Mouse (Mus musculus): ENCODE measurements around the gene Ip6k2. TPM values are rescaled to one million over a fixed set of nuclear protein-coding genes. Genes with fewer than 3 reads are reported as not detected.

Gene Ip6k2
- polyA plus RNA-seq, 1 experiment: 16.2 TPM

DNA sequence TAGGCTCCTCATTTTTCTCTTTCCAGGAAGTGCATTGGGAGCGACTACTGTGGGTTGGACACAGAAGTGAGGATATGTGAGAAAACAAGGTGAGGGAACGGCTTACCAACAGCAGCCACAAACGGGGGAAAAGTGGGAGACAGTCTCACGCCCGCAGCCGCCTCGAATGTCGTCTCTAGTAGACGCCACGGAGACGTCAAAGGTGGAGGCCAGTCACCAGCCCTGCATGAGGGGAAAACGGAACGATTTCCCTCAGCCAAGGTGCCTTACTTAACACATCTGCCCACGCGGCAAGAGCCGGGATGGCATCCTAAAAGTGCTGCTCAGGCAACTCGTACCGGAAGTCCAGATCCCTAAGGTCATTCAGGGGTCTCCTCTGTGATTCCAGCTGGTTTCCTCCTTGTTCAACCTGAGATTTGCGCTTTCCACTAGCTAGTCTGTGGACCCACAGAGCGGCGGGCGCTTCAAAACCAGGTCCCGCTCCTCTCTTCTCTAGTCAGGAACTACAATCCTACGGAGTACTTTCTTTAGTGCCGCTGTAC lies 40.6 kb downstream of the Ip6k2 start:
- no peaks in the 10 kb centered on the region for H3K4me1 ChIP-seq (ENCODE audit: control insufficient read depth, insufficient read depth, insufficient read length, low read length)
- no peak overlapping the region for H3K27ac ChIP-seq (replicated peaks; ENCODE audit: low read depth, low read length)
- H3K4me3 ChIP-seq (ENCODE audit: insufficient read depth, low read depth, low read length): no peak overlapping the region

DNA sequence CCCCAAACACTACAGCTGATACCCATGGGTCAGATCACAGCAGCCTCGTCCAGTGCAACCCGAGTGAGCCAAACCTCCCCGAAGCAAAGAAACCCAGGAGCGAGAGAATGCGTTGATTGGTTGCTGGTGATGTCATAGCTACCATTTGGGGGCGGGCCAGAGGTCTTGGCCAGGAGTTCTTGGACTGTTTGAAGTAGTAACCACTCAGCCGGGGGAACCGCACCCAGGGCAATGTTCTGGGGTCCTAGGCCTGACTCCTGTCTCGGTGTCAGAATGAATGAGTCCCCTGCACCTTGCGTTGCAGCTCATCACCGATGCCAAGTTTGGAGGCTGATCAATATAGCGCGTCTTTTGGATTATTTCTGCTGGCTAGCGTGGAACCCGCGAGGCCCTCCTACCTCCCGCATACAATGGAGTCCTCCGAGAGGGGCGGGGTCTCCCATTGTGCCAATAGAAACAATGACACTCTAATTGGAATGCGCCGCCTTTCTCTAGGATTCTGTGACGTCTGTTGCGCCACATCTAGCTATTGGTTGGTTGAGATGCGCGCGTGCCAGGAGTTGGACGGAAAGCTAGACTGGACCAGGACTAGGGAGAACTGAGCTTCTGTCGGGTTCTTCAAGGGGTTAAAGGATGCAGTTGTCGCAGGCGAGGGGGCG lies 41.3 kb downstream of the Ip6k2 start:
- Histone ChIP-seq H3K27ac (replicated peaks; ENCODE audit: low read depth, low read length) (no peak overlapping the region), H3K4me1 (ENCODE audit: control insufficient read depth, insufficient read depth, insufficient read length, low read length) (no peaks in the 10 kb centered on the region), H3K4me3 (ENCODE audit: insufficient read depth, low read depth, low read length) (no peak overlapping the region)

DNA sequence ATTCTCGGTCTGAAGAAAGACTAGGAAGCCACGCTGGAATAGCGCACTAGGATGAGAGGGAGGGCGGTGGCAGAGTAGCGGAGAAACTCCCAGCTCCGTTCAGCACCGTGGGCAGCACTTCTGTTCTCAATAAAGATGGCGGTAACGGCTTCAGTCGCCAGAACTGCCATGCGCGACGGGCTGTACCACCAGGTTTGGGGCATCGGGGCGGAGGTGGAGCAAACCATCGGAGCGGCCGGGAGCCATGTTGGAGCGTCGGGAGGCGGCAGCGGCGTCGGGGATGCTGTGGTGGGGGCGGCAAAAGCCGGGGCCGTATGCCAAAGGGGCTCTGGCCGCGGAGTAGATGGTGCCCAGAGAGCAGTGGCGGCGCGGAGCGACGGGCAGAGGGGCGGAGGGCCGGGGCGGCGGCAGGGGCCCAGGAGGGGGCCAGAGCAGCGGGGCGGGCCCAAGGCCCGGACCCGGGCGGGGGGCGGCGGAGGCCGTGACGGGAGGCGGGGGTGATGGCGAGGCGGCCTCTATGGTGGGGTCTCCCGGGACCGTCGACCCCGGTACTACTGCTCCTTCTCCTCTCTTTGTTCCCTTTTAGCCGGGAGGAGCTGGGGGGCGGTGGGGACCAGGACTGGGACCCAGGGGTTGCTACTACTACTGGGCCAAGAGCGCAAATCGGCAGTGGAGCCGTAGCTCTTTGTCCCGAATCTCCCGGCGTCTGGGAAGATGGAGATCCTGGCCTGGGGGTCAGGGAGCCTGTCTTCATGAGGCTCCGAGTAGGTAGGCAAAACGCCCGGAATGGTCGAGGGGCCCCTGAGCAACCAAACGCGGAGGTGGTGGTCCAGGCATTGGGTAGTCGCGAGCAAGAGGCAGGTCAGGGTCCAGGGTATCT lies 42.5 kb downstream of the Ip6k2 start, which contains the start of gene Celsr3:
Gene Celsr3 (plus strand): TSS at position 501 of the 880 bp plus-strand sequence.
- H3K4me1 ChIP-seq (ENCODE audit: control insufficient read depth, insufficient read depth, insufficient read length, low read length): no peaks in the 10 kb centered on the region
- peak within 1 kb of the TSS; percentile 31 for H3K4me3 ChIP-seq (ENCODE audit: insufficient read depth, low read depth, low read length)
- H3K27ac ChIP-seq (replicated peaks; ENCODE audit: low read depth, low read length): no peak within 1 kb of the TSS

DNA sequence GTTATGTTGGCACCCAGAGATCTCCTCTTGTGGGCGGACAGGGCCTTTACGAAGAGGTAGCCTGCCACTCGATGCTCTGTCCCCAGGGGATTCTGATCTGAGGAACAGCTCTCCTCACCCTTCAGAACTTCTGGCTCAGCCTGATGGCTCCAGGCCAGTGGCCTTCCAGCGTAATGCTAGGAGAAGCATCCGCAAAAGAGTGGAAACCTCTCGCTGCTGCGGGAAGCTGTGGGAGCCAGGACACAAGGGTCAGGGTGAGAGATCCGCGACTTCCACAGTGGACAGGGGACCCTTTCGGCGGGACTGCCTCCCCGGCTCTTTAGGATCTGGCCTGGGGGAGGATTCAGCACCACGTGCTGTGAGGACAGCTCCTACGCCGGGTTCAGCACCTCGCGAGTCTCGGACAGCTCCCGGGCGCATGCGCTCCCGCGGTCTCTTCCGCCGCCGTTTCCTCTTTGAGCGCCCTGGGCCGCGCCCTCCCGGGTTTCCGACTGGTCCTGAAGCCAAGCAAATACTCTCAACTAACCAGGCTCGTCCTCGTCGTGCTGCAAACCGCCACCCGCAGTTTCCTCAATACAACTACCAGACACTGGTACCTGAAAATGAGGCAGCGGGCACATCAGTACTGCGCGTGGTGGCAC lies 43.2 kb downstream of the Ip6k2 start:
- Histone ChIP-seq H3K4me3 (ENCODE audit: insufficient read depth, low read depth, low read length) (peak overlapping the region; percentile 31), H3K4me1 (ENCODE audit: control insufficient read depth, insufficient read depth, insufficient read length, low read length) (peaks cover 4% of the 10 kb centered on the region; the same call in 1 of the 2 replicates), H3K27ac (replicated peaks; ENCODE audit: low read depth, low read length) (no peak overlapping the region)

DNA sequence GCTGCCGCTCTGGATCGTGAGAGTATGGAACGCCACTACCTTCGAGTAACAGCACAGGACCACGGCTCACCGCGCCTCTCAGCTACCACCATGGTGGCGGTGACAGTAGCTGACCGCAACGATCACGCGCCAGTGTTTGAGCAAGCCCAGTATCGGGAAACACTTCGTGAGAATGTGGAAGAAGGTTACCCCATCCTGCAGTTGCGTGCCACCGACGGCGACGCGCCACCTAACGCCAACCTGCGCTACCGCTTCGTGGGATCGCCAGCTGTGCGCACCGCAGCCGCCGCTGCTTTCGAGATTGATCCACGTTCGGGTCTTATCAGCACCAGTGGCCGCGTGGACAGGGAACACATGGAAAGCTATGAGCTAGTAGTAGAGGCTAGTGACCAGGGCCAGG lies 43.9 kb downstream of the Ip6k2 start:
- H3K4me3 ChIP-seq (ENCODE audit: insufficient read depth, low read depth, low read length): no peak overlapping the region
- H3K4me1 ChIP-seq (ENCODE audit: control insufficient read depth, insufficient read depth, insufficient read length, low read length): peaks cover 5% of the 10 kb centered on the region; the same call in 1 of the 2 replicates
- no peak overlapping the region for H3K27ac ChIP-seq (replicated peaks; ENCODE audit: low read depth, low read length)

DNA sequence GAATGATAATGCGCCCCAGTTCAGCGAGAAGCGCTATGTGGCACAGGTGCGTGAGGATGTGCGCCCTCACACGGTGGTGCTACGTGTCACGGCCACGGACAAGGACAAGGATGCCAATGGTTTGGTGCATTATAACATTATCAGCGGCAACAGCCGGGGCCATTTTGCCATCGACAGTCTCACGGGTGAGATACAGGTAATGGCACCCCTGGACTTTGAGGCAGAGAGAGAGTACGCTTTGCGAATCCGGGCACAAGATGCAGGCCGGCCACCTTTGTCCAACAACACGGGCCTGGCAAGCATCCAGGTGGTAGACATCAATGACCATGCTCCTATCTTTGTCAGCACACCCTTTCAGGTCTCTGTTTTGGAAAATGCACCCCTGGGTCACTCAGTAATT lies 44.3 kb downstream of the Ip6k2 start:
- H3K27ac ChIP-seq (replicated peaks; ENCODE audit: low read depth, low read length): no peak overlapping the region
- peaks cover 5% of the 10 kb centered on the region; the same call in 1 of the 2 replicates for H3K4me1 ChIP-seq (ENCODE audit: control insufficient read depth, insufficient read depth, insufficient read length, low read length)
- H3K4me3 ChIP-seq (ENCODE audit: insufficient read depth, low read depth, low read length): no peak overlapping the region

DNA sequence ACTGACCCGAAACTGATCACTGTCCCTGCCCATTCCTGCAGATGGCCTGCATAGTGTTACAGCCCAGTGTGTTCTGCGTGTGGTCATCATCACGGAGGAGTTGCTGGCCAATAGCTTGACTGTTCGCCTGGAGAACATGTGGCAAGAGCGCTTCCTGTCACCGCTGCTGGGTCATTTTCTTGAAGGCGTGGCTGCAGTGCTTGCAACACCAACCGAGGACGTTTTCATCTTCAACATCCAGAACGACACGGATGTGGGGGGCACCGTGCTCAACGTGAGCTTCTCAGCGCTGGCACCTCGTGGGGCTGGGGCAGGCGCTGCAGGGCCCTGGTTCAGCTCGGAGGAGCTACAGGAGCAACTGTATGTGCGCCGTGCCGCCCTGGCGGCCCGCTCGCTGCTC lies 48.0 kb downstream of the Ip6k2 start:
- H3K4me1 ChIP-seq (ENCODE audit: control insufficient read depth, insufficient read depth, insufficient read length, low read length): peaks cover 5% of the 10 kb centered on the region; the same call in 1 of the 2 replicates
- peak overlapping the region; percentile 47 for H3K4me3 ChIP-seq (ENCODE audit: insufficient read depth, low read depth, low read length)
- H3K27ac ChIP-seq (replicated peaks; ENCODE audit: low read depth, low read length): no peak overlapping the region

DNA sequence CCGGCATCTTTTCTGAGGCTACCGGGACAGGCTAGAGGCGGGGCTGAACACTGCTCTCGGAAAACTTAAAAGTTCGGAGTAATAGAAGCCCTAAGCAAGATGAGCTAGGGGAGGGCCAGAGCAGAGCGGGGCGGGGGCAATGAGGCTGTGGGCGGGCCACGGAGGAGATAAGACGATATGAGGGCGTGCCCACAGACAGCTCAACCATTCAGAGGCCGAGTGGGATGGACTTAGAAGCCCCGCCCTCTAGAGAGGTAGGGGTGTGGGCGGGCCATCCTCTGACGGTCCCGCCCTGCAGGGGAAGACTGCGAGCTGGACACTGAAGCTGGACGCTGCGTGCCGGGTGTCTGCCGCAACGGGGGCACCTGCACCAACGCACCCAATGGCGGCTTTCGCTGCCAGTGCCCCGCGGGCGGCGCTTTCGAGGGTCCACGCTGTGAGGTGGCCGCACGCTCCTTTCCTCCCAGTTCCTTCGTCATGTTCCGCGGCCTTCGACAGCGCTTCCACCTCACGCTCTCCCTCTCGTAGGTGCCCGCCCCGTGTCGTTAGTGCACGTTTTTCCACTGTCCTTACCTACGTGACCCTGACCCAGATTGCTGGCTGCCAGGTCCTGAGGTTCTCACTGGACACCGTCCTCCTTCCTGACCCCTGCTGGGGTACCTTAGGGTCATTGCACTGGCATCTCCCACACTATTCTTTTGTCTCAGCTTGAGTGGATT lies 49.0 kb downstream of the Ip6k2 start:
- Histone ChIP-seq H3K4me3 (ENCODE audit: insufficient read depth, low read depth, low read length) (peak overlapping the region; percentile 47), H3K27ac (replicated peaks; ENCODE audit: low read depth, low read length) (no peak overlapping the region), H3K4me1 (ENCODE audit: control insufficient read depth, insufficient read depth, insufficient read length, low read length) (peaks cover 5% of the 10 kb centered on the region; the same call in 1 of the 2 replicates)

DNA sequence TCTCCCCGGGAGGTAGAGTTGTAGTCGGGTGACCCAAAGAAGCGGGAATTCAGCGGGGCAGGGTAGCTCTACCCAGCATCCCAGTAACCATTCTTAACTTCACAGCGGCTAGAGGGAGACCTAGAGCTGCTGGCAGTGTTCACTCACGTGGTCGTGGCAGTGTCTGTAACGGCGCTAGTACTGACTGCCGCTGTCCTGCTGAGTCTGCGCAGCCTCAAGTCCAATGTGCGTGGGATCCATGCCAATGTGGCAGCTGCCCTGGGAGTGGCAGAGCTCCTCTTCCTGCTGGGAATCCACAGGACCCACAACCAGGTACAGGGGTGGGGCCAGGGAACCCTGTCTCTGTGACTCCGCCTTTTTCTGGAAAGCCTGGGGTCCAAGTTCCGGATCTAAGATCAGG lies 59.4 kb downstream of the Ip6k2 start:
- Histone ChIP-seq H3K4me3 (ENCODE audit: insufficient read depth, low read depth, low read length) (no peak overlapping the region), H3K4me1 (ENCODE audit: control insufficient read depth, insufficient read depth, insufficient read length, low read length) (peaks cover 9% of the 10 kb centered on the region), H3K27ac (replicated peaks; ENCODE audit: low read depth, low read length) (no peak overlapping the region)

DNA sequence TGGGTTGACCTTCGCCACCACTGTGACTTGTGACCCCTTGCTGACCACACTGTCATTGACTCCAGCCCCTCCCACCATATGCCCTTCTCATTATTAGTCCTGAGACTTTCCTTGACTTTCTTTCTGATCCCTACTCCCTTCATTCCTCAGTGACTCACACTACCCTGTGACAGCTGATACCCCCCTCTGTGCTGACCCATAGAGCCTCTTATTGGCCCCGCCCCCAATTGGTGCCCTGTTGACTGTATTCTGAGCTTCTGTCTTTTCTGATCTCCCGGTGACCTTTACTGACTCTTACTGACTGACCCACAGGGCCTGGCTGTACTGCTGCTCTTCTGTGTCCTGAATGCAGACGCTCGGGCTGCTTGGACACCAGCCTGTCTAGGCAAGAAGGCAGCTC lies 61.8 kb downstream of the Ip6k2 start:
- H3K27ac ChIP-seq (replicated peaks; ENCODE audit: low read depth, low read length): no peak overlapping the region
- H3K4me1 ChIP-seq (ENCODE audit: control insufficient read depth, insufficient read depth, insufficient read length, low read length): peaks cover 20% of the 10 kb centered on the region
- no peak overlapping the region for H3K4me3 ChIP-seq (ENCODE audit: insufficient read depth, low read depth, low read length)

DNA sequence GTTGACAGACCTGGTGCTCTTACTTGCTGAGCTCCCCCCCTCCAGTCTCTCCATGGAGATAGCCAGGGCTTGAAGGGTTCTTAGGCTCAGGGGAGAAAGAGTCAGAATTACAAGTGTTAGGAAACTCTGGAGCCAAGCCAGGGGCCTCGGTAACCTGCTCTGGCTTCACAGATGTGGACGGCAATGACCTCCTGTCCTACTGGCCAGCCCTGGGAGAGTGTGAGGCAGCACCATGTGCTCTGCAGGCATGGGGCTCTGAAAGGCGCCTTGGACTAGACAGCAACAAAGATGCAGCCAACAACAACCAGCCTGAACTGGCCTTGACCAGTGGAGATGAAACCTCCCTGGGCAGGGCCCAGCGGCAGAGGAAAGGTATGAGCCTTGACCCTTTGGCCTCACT lies 63.8 kb downstream of the Ip6k2 start:
- Histone ChIP-seq H3K4me1 (ENCODE audit: control insufficient read depth, insufficient read depth, insufficient read length, low read length) (peaks cover 21% of the 10 kb centered on the region), H3K4me3 (ENCODE audit: insufficient read depth, low read depth, low read length) (no peak overlapping the region), H3K27ac (replicated peaks; ENCODE audit: low read depth, low read length) (no peak overlapping the region)

DNA sequence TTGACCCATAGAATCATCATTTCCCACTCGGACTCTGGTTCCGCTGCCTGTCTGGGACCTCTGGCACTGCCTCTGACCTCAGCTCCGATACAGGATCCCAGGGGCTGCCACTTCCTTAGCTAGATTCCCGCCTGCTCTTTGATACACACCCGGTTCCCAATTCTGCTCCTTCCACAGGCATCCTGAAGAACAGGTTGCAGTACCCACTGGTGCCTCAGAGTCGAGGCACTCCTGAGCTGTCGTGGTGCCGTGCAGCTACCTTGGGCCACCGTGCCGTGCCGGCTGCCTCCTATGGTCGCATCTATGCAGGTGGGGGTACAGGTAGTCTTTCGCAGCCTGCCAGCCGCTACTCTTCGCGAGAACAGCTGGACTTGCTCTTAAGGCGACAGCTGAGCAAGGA lies 64.8 kb downstream of the Ip6k2 start:
- H3K4me3 ChIP-seq (ENCODE audit: insufficient read depth, low read depth, low read length): no peak overlapping the region
- no peak overlapping the region for H3K27ac ChIP-seq (replicated peaks; ENCODE audit: low read depth, low read length)
- H3K4me1 ChIP-seq (ENCODE audit: control insufficient read depth, insufficient read depth, insufficient read length, low read length): peaks cover 24% of the 10 kb centered on the region

DNA sequence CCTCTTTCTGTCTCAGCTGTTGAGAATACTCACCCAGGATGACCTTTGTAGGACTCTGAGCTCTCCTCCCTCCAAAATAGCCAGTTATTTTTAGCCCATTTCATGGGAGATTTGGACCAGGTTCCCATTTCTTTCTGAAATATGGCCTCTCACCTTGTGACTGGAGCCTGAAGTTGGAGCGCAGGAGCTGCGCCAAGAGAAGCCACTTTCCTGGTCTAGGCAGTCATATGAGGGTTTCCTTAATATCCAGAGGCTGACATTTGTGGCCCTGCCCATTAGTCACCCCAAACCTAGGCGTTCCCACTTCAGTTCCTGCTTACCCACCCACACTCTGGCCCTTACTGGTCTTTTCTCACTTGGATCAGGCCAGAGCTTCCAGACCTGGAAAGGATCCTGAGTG lies 69.4 kb downstream of the Ip6k2 start, which contains the start of gene Slc26a6:
Gene Slc26a6 (plus strand): TSS at position 308 of the 400 bp plus-strand sequence.
- Histone ChIP-seq H3K27ac (replicated peaks; ENCODE audit: low read depth, low read length) (peak within 1 kb of the TSS; percentile 98), H3K4me3 (ENCODE audit: insufficient read depth, low read depth, low read length) (peak within 1 kb of the TSS; percentile 72), H3K4me1 (ENCODE audit: control insufficient read depth, insufficient read depth, insufficient read length, low read length) (peaks cover 18% of the 10 kb centered on the region)

DNA sequence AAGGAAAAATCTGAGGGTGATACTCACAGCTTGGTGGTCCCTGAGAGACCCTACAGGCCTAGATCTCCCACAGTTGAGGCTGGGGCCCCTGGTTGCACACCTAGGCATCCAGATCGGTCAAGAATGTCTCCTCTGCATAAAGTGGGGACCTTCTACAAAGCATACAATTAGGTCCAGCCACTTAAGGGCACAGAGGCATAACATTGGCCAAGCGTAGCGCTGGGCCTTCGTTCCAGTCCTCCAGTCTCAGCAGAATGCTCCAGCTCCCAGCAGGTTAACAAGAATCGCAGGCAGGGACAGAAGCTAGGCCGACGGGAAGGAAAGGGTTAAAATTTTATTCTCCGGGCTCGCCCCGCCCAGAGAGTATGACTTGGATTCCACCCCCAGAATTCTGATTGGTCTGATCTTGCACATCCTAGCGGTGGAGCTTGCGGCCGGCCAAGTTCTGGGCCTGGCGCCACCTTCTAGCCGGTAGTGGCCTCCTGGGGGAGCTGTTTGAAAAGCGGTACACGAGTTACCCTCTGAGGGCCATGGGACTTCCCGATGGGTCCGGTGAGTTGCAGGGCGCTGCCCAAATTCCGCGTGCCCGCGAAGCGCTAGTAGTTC lies 70.1 kb downstream of the Ip6k2 start:
- Histone ChIP-seq H3K27ac (replicated peaks; ENCODE audit: low read depth, low read length) (peak overlapping the region; percentile 98), H3K4me3 (ENCODE audit: insufficient read depth, low read depth, low read length) (peak overlapping the region; percentile 72)

More for the DNA sequence above, 70.1 kb downstream of the Ip6k2 start:
- peaks cover 13% of the 10 kb centered on the region for H3K4me1 ChIP-seq (ENCODE audit: control insufficient read depth, insufficient read depth, insufficient read length, low read length)

Data from brown adipose tissue, adult 24 weeks (tissue).